Mouse (Mus musculus) olfactory bulb, adult 2 months (tissue): ENCODE measurements around the gene Gpm6a.

Experiments used
- CTCF ChIP-seq: fragments of 200-500 bp; IDR thresholded peaks from 2 replicates; pipeline ENCODE4 v1.5.1; 2012; ENCODE audit warnings: low read depth, mild to moderate bottlenecking, low read length, moderate library complexity; ENCODE audit not compliant: insufficient read depth
- POLR2A ChIP-seq: fragments of 200-500 bp; IDR thresholded peaks from 2 replicates; pipeline ENCODE4 v1.6.1; 2012; ENCODE audit warnings: mild to moderate bottlenecking, low read depth, low read length, moderate library complexity; ENCODE audit not compliant: insufficient read depth

- TF ChIP-seq CTCF (no peak), POLR2A (no peak)
These were observed 2.1 kb downstream of the Gpm6a start for GRCm38 (mm10) chr8:54956787-54957186.
